Mouse (Mus musculus) heart, embryonic 15.5 days (tissue): Measurements from ENCODE around the gene A630001G21Rik. TPM values are rescaled to one million over a fixed set of nuclear protein-coding genes. Genes with fewer than 3 reads are reported as not detected.

Source experiments
- ATAC-seq: fragments of 200-750 bp; cut with Nextera tagmentation; replicated peaks from 2 replicates; pipeline ENCODE4 v1.8.0; 2017; ENCODE audit warnings: low read depth, moderate TSS enrichment; ENCODE audit not compliant: insufficient number of reproducible peaks, insufficient read depth, low FRiP score
- H3K27ac ChIP-seq: fragments of 300-500 bp; sonication (generic); 2 replicates; pipeline ENCODE4 v1.5.1; 2015; ENCODE audit warnings: mild to moderate bottlenecking, inconsistent platforms
- H3K27me3 ChIP-seq: fragments of 300-500 bp; sonication (generic); 2 replicates; pipeline ENCODE4 v1.6.1; 2015; ENCODE audit warnings: inconsistent platforms
- H3K36me3 ChIP-seq: fragments of 300-500 bp; sonication (generic); 2 replicates; pipeline ENCODE4 v1.6.1; 2015; ENCODE audit warnings: mild to moderate bottlenecking, inconsistent platforms
- H3K4me1 ChIP-seq: fragments of 300-500 bp; sonication (generic); replicated peaks from 2 replicates; pipeline ENCODE4 v1.6.1; 2015; ENCODE audit warnings: inconsistent platforms
- H3K4me2 ChIP-seq: fragments of 300-500 bp; sonication (generic); 2 replicates; pipeline ENCODE4 v1.6.1; 2015; ENCODE audit warnings: inconsistent platforms, mild to moderate bottlenecking, moderate library complexity
- H3K4me3 ChIP-seq: fragments of 300-500 bp; sonication (generic); 2 replicates; pipeline ENCODE4 v1.5.1; 2015; ENCODE audit warnings: mild to moderate bottlenecking, inconsistent platforms
- H3K9ac ChIP-seq: fragments of 300-500 bp; sonication (generic); 2 replicates; pipeline ENCODE4 v1.6.1; 2015; ENCODE audit warnings: mild to moderate bottlenecking, inconsistent platforms
- H3K9me3 ChIP-seq: fragments of 300-500 bp; sonication (generic); replicated peaks from 2 replicates; pipeline ENCODE4 v1.6.1; 2016; ENCODE audit warnings: inconsistent platforms
- WGBS: fragments of 180-500 bp; shearing (Covaris S2); methylation state at CpG from one replicate; pipeline ENCODE4 v1.1.7; 2015; ENCODE audit warnings: mixed read lengths; 5-methylcytosine and 5-hydroxymethylcytosine counted together
- polyA plus RNA-seq: library from polyadenylated mRNA; unstranded; fragments of >200 nt; fragmentation: Nextera tagmentation; extraction: Ambion mirVana; gene quantifications from 2 replicates; pipeline ENCODE4 v1.2.1, GENCODE M21; 2015

Gene A630001G21Rik
- polyA plus RNA-seq, 1 experiment from 2014 or later, result 1.1 TPM

- WGBS, result 75% methylated on average over 3 of the region's 3 CpGs
- H3K9me3 ChIP-seq, result no peaks in the 10 kb centered on the region
- no peak for ATAC-seq
Observed at GRCm38 (mm10) chr1:85732581-85732980, 45.9 kb downstream of the A630001G21Rik start.

GRCm38 (mm10) chr1:85730471-85730870 is 48.0 kb downstream of the A630001G21Rik start:
- Histone ChIP-seq H3K9me3 (no peaks in the 10 kb centered on the region), H3K27ac (no peak overlapping the region), H3K27me3 (no peaks in the 10 kb centered on the region), H3K4me1 (no peaks in the 10 kb centered on the region; the same call in 1 of the 2 replicates), H3K4me3 (no peak overlapping the region), H3K9ac (no peak overlapping the region), H3K36me3 (no peaks in the 10 kb centered on the region; the same call in 1 of the 2 replicates), H3K4me2 (no peak overlapping the region)
- no peak for ATAC-seq
- 71% methylated on average over 6 of the region's 6 CpGs for WGBS

More at GRCm38 (mm10) chr1:85732581-85732980, 45.9 kb downstream of the A630001G21Rik start:
- Histone ChIP-seq H3K9ac (no peak overlapping the region), H3K4me2 (no peak overlapping the region), H3K27ac (no peak overlapping the region), H3K27me3 (no peaks in the 10 kb centered on the region), H3K36me3 (no peaks in the 10 kb centered on the region; the same call in 1 of the 2 replicates), H3K4me1 (peaks cover 4% of the 10 kb centered on the region; the same call in 1 of the 2 replicates), H3K4me3 (no peak overlapping the region)

- H3K27ac ChIP-seq, result no peak overlapping the region
- H3K4me1 ChIP-seq, result peaks cover 25% of the 10 kb centered on the region
- WGBS, result 55% methylated on average over 10 of the region's 10 CpGs
- ATAC-seq, result no peak
- H3K27me3 ChIP-seq, result no peaks in the 10 kb centered on the region
- no peaks in the 10 kb centered on the region for H3K36me3 ChIP-seq
- H3K9ac ChIP-seq, result no peak overlapping the region
- no peaks in the 10 kb centered on the region for H3K9me3 ChIP-seq
- no peak overlapping the region for H3K4me3 ChIP-seq
- H3K4me2 ChIP-seq, result no peak overlapping the region
Observed at GRCm38 (mm10) chr1:85720220-85720893, 58.1 kb downstream of the A630001G21Rik start.

GRCm38 (mm10) chr1:85719049-85719448 is 59.4 kb downstream of the A630001G21Rik start:
- no peak overlapping the region for H3K9ac ChIP-seq
- WGBS, result 24% methylated on average over 4 of the region's 4 CpGs
- peaks cover 25% of the 10 kb centered on the region for H3K4me1 ChIP-seq
- no peaks in the 10 kb centered on the region for H3K9me3 ChIP-seq
- no peak overlapping the region for H3K4me2 ChIP-seq
- H3K27ac ChIP-seq, result peak overlapping the region; percentile 67
- no peak overlapping the region for H3K4me3 ChIP-seq
- no peaks in the 10 kb centered on the region for H3K27me3 ChIP-seq
- no peaks in the 10 kb centered on the region for H3K36me3 ChIP-seq
- ATAC-seq, result no peak

- Histone ChIP-seq H3K4me3 (no peak overlapping the region), H3K4me2 (no peak overlapping the region), H3K9ac (no peak overlapping the region), H3K27me3 (no peaks in the 10 kb centered on the region), H3K9me3 (no peaks in the 10 kb centered on the region), H3K36me3 (no peaks in the 10 kb centered on the region), H3K27ac (no peak overlapping the region), H3K4me1 (peaks cover 25% of the 10 kb centered on the region)
- no peak for ATAC-seq
- WGBS, result 72% methylated on average over 7 of the region's 7 CpGs
Observed at GRCm38 (mm10) chr1:85716447-85717027, 61.9 kb downstream of the A630001G21Rik start.

GRCm38 (mm10) chr1:85714501-85714900 is 63.9 kb downstream of the A630001G21Rik start:
- Histone ChIP-seq H3K27me3 (no peaks in the 10 kb centered on the region), H3K27ac (no peak overlapping the region), H3K4me1 (peaks cover 17% of the 10 kb centered on the region), H3K36me3 (no peaks in the 10 kb centered on the region), H3K9ac (no peak overlapping the region), H3K9me3 (no peaks in the 10 kb centered on the region), H3K4me2 (no peak overlapping the region), H3K4me3 (no peak overlapping the region)
- ATAC-seq, result no peak

- H3K9me3 ChIP-seq, result no peaks in the 10 kb centered on the region
- H3K9ac ChIP-seq, result no peak overlapping the region
- peaks cover 3% of the 10 kb centered on the region; the same call in 1 of the 2 replicates for H3K4me1 ChIP-seq
- WGBS, result 84% methylated on average over 2 of the region's 2 CpGs
- H3K4me2 ChIP-seq, result no peak overlapping the region
- no peaks in the 10 kb centered on the region for H3K36me3 ChIP-seq
- no peak overlapping the region for H3K4me3 ChIP-seq
- H3K27ac ChIP-seq, result no peak overlapping the region
- ATAC-seq, result no peak
- no peaks in the 10 kb centered on the region for H3K27me3 ChIP-seq
Observed at GRCm38 (mm10) chr1:85706754-85707153, 71.7 kb downstream of the A630001G21Rik start.

GRCm38 (mm10) chr1:85705552-85705951 is 72.9 kb downstream of the A630001G21Rik start:
- WGBS, result 91% methylated on average over 1 of the region's 1 CpGs
- no peak overlapping the region for H3K9ac ChIP-seq
- H3K9me3 ChIP-seq, result no peaks in the 10 kb centered on the region
- H3K4me1 ChIP-seq, result peaks cover 3% of the 10 kb centered on the region; the same call in 1 of the 2 replicates
- H3K4me3 ChIP-seq, result no peak overlapping the region
- no peak for ATAC-seq
- no peaks in the 10 kb centered on the region for H3K27me3 ChIP-seq
- H3K27ac ChIP-seq, result no peak overlapping the region
- no peak overlapping the region for H3K4me2 ChIP-seq
- no peaks in the 10 kb centered on the region for H3K36me3 ChIP-seq

- Histone ChIP-seq H3K9me3 (no peaks in the 10 kb centered on the region), H3K27ac (peak overlapping the region; percentile 85), H3K36me3 (no peaks in the 10 kb centered on the region), H3K4me3 (peak overlapping the region; percentile 38), H3K4me1 (peaks cover 3% of the 10 kb centered on the region; the same call in 1 of the 2 replicates), H3K9ac (0 out of 2 replicates have a peak overlapping the region, but pooled peaks have one; percentile 4), H3K27me3 (no peaks in the 10 kb centered on the region), H3K4me2 (peak overlapping the region; percentile 55)
- 8% methylated on average over 22 of the region's 22 CpGs for WGBS
- ATAC-seq, result peak; percentile 96
Observed at GRCm38 (mm10) chr1:85703245-85704186, 74.9 kb downstream of the A630001G21Rik start.

GRCm38 (mm10) chr1:85702531-85702930 is 75.9 kb downstream of the A630001G21Rik start:
- peaks cover 3% of the 10 kb centered on the region; the same call in 1 of the 2 replicates for H3K4me1 ChIP-seq
- H3K9ac ChIP-seq, result no peak overlapping the region
- no peaks in the 10 kb centered on the region for H3K27me3 ChIP-seq
- 70% methylated on average over 4 of the region's 4 CpGs for WGBS
- H3K36me3 ChIP-seq, result no peaks in the 10 kb centered on the region
- ATAC-seq, result no peak
- H3K4me2 ChIP-seq, result no peak overlapping the region
- no peak overlapping the region for H3K4me3 ChIP-seq
- peak overlapping the region; percentile 85 for H3K27ac ChIP-seq
- H3K9me3 ChIP-seq, result no peaks in the 10 kb centered on the region
